Mouse (Mus musculus) myocyte (in vitro differentiated cells): ENCODE measurements around the gene Pkd1. TPM values are rescaled to one million over a fixed set of nuclear protein-coding genes. Genes with fewer than 3 reads are reported as not detected.

Experiments used
- H3K27me3 ChIP-seq: one replicate; pipeline ENCODE4 v1.6.1; 2011; ENCODE audit not compliant: control insufficient read depth, insufficient read depth, insufficient read length
- H3K36me3 ChIP-seq: one replicate; pipeline ENCODE4 v1.6.1; 2011; ENCODE audit not compliant: control insufficient read depth, insufficient read depth
- H3K4me2 ChIP-seq: one replicate; pipeline ENCODE4 v1.6.1; 2011; ENCODE audit warnings: low read depth, control low read depth
- H3K4me3 ChIP-seq: one replicate; pipeline ENCODE4 v1.5.1; 2011; ENCODE audit warnings: mild to moderate bottlenecking, control low read depth, moderate library complexity
- H3K79me2 ChIP-seq: one replicate; pipeline ENCODE4 v1.6.1; 2011; ENCODE audit not compliant: control insufficient read depth, insufficient read depth
- H3ac ChIP-seq: one replicate; pipeline ENCODE4 v1.6.1; 2011; ENCODE audit not compliant: control insufficient read depth, insufficient read length
- CEBPB ChIP-seq: IDR thresholded peaks from 2 replicates; pipeline ENCODE4 v1.6.1; 2011; ENCODE audit warnings: mild to moderate bottlenecking, moderate library complexity; ENCODE audit not compliant: poor library complexity, insufficient read depth, severe bottlenecking
- E2F4 ChIP-seq: IDR thresholded peaks from one replicate; pipeline ENCODE4 v1.6.1; 2011; ENCODE audit warnings: mild to moderate bottlenecking, control low read depth, moderate library complexity; ENCODE audit not compliant: insufficient read depth
- MAX ChIP-seq: IDR thresholded peaks from one replicate; pipeline ENCODE4 v1.6.1; 2011; ENCODE audit warnings: low read depth, mild to moderate bottlenecking, control low read depth
- MYOD1 ChIP-seq, 3 experiments: IDR thresholded peaks; one replicate each; pipeline ENCODE4 v1.6.1; 2011; ENCODE audit warnings: control low read depth in 2 of 3, low read depth in 2 of 3, mild to moderate bottlenecking in 2 of 3, moderate library complexity in 1 of 3; ENCODE audit not compliant: insufficient read length in 2 of 3, control insufficient read depth in 1 of 3
- MYOG ChIP-seq, 3 experiments: IDR thresholded peaks; one replicate each; pipeline ENCODE4 v1.6.1; 2011; ENCODE audit warnings: control low read depth in 2 of 3, low read depth in 2 of 3, mild to moderate bottlenecking in 2 of 3; ENCODE audit not compliant: insufficient read length in 2 of 3, control insufficient read depth in 1 of 3, insufficient read depth in 1 of 3
- POLR2A ChIP-seq: IDR thresholded peaks from one replicate; pipeline ENCODE4 v1.6.1; 2011; ENCODE audit warnings: low read depth, mild to moderate bottlenecking, control low read depth, moderate library complexity; ENCODE audit not compliant: insufficient read length
- POLR2AphosphoS2 ChIP-seq: IDR thresholded peaks from one replicate; pipeline ENCODE4 v1.6.1; 2011; ENCODE audit warnings: low read depth, control low read depth; ENCODE audit not compliant: insufficient read length
- REST ChIP-seq: IDR thresholded peaks from one replicate; pipeline ENCODE4 v1.6.1; 2011; ENCODE audit warnings: mild to moderate bottlenecking, control low read depth, moderate library complexity; ENCODE audit not compliant: insufficient read depth, insufficient read length
- SRF ChIP-seq: IDR thresholded peaks from one replicate; pipeline ENCODE4 v1.6.1; 2011; ENCODE audit warnings: low read depth; ENCODE audit not compliant: control insufficient read depth, insufficient read length
- TCF12 ChIP-seq: IDR thresholded peaks from one replicate; pipeline ENCODE4 v1.6.1; 2011; ENCODE audit warnings: mild to moderate bottlenecking, control low read depth; ENCODE audit not compliant: poor library complexity, insufficient read depth, severe bottlenecking
- TCF3 ChIP-seq: IDR thresholded peaks from one replicate; pipeline ENCODE4 v1.6.1; 2011; ENCODE audit warnings: low read depth, control low read depth; ENCODE audit not compliant: insufficient read length
- USF1 ChIP-seq: IDR thresholded peaks from one replicate; pipeline ENCODE4 v1.6.1; 2011; ENCODE audit warnings: low read depth, mild to moderate bottlenecking, control low read depth, moderate library complexity
- polyA plus RNA-seq: library from polyadenylated mRNA; unstranded; fragments of >200 nt; fragmentation: generic; extraction: Trizol; gene quantifications from one replicate; pipeline ENCODE4 v1.2.1, GENCODE M21; 2012; ENCODE audit warnings: missing spikeins

The Pkd1 gene
- polyA plus RNA-seq, 1 experiment, result 47.2 TPM

GRCm38 (mm10) chr17:24642791-24643343, 93.2 kb downstream of the Pkd1 start:
- no peaks in the 10 kb centered on the region for H3K27me3 ChIP-seq
- H3K79me2 ChIP-seq, result no peaks in the 10 kb centered on the region
- no peak overlapping the region for H3K4me3 ChIP-seq
- no peak overlapping the region for H3ac ChIP-seq
- no peaks in the 10 kb centered on the region for H3K36me3 ChIP-seq
- TF ChIP-seq E2F4 (no peak), POLR2A (no peak), MYOD1 (IDR thresholded peaks at IDR 0.05; ENCODE audit: control insufficient read depth in 1 of 3, insufficient read length in 2 of 3, low read depth in 2 of 3) (peak in 1 of 3 experiments; percentile 69), MYOG (IDR thresholded peaks at IDR 0.05; ENCODE audit: control insufficient read depth in 1 of 3, insufficient read depth in 1 of 3, insufficient read length in 2 of 3, low read depth in 2 of 3) (peak in 1 of 3 experiments; percentile 57), TCF12 (no peak), POLR2AphosphoS2 (no peak), MAX (no peak), REST (no peak), TCF3 (no peak), USF1 (no peak), SRF (no peak)
- peak overlapping the region; percentile 27 for H3K4me2 ChIP-seq

- peak overlapping the region; percentile 55 for H3K4me2 ChIP-seq
- peak overlapping the region; percentile 5 for H3K4me3 ChIP-seq
- no peaks in the 10 kb centered on the region for H3K79me2 ChIP-seq
- H3ac ChIP-seq, result no peak overlapping the region
- TF ChIP-seq POLR2A (no peak), E2F4 (no peak), REST (no peak), POLR2AphosphoS2 (no peak), MYOD1 (IDR thresholded peaks at IDR 0.05; ENCODE audit: control insufficient read depth in 1 of 3, insufficient read length in 2 of 3, low read depth in 2 of 3) (no peak), CEBPB (no peak), MYOG (IDR thresholded peaks at IDR 0.05; ENCODE audit: control insufficient read depth in 1 of 3, insufficient read depth in 1 of 3, insufficient read length in 2 of 3, low read depth in 2 of 3) (no peak), MAX (no peak), TCF12 (no peak), SRF (no peak), TCF3 (no peak), USF1 (no peak)
- H3K27me3 ChIP-seq, result no peaks in the 10 kb centered on the region
- H3K36me3 ChIP-seq, result no peaks in the 10 kb centered on the region
Observed at GRCm38 (mm10) chr17:24644030-24644715, 94.5 kb downstream of the Pkd1 start.

GRCm38 (mm10) chr17:24644875-24645721, 95.5 kb downstream of the Pkd1 start:
- no peaks in the 10 kb centered on the region for H3K27me3 ChIP-seq
- H3K36me3 ChIP-seq, result no peaks in the 10 kb centered on the region
- H3K4me3 ChIP-seq, result peak overlapping the region; percentile 5
- H3K79me2 ChIP-seq, result no peaks in the 10 kb centered on the region
- H3ac ChIP-seq, result no peak overlapping the region
- TF ChIP-seq TCF12 (no peak), MYOD1 (IDR thresholded peaks at IDR 0.05; ENCODE audit: control insufficient read depth in 1 of 3, insufficient read length in 2 of 3, low read depth in 2 of 3) (peak in 1 of 3 experiments; percentile 72), POLR2AphosphoS2 (no peak), E2F4 (no peak), POLR2A (no peak), USF1 (no peak), MYOG (IDR thresholded peaks at IDR 0.05; ENCODE audit: control insufficient read depth in 1 of 3, insufficient read depth in 1 of 3, insufficient read length in 2 of 3, low read depth in 2 of 3) (peak in 1 of 3 experiments; percentile 65), TCF3 (no peak), REST (no peak), SRF (no peak), MAX (no peak)
- peak overlapping the region; percentile 55 for H3K4me2 ChIP-seq

GRCm38 (mm10) chr17:24645916-24646315, 96.3 kb downstream of the Pkd1 start:
- no peak overlapping the region for H3K4me2 ChIP-seq
- H3K36me3 ChIP-seq, result no peaks in the 10 kb centered on the region

More at GRCm38 (mm10) chr17:24645916-24646315, 96.3 kb downstream of the Pkd1 start:
- Histone ChIP-seq H3K27me3 (no peaks in the 10 kb centered on the region), H3K79me2 (no peaks in the 10 kb centered on the region), H3K4me3 (no peak overlapping the region), H3ac (no peak overlapping the region)
- TF ChIP-seq POLR2A, result no peak
- no peak for TF ChIP-seq MYOG (IDR thresholded peaks at IDR 0.05; ENCODE audit: control insufficient read depth in 1 of 3, insufficient read depth in 1 of 3, insufficient read length in 2 of 3, low read depth in 2 of 3)
- TF ChIP-seq SRF, result no peak
- TF ChIP-seq TCF3, result no peak
- no peak for TF ChIP-seq POLR2AphosphoS2
- TF ChIP-seq TCF12, result no peak
- TF ChIP-seq MYOD1 (IDR thresholded peaks at IDR 0.05; ENCODE audit: control insufficient read depth in 1 of 3, insufficient read length in 2 of 3, low read depth in 2 of 3), result no peak
- no peak for TF ChIP-seq E2F4
- TF ChIP-seq CEBPB, result no peak
- no peak for TF ChIP-seq REST
- TF ChIP-seq MAX, result no peak
- TF ChIP-seq USF1, result no peak

Other genes starting within 250 kb of the Pkd1 start
- gene Abca17, start 198.8 kb upstream of the Pkd1 start, polyA plus RNA-seq, result not detected
- 1.4 TPM for gene Abca3, start 197.9 kb upstream of the Pkd1 start, polyA plus RNA-seq
- gene Rnps1, start 135.3 kb upstream of the Pkd1 start, polyA plus RNA-seq, result 53.7 TPM
- gene Eci1, start 123.2 kb upstream of the Pkd1 start, polyA plus RNA-seq, result 52.6 TPM
- 1.0 TPM for gene Dnase1l2, start 106.7 kb upstream of the Pkd1 start, polyA plus RNA-seq
- gene E4f1, start 79.5 kb upstream of the Pkd1 start, polyA plus RNA-seq, result 18.7 TPM
- 53.7 TPM for gene Pgp, start 79.4 kb upstream of the Pkd1 start, polyA plus RNA-seq
- 0.53 TPM for gene Bricd5, start 76.0 kb upstream of the Pkd1 start, polyA plus RNA-seq
- 16.5 TPM for gene Mlst8, start 70.8 kb upstream of the Pkd1 start, polyA plus RNA-seq
- gene Caskin1, start 61.2 kb upstream of the Pkd1 start, polyA plus RNA-seq, result 0.16 TPM
- gene Traf7, start 21.9 kb upstream of the Pkd1 start, polyA plus RNA-seq, result 112 TPM
- gene Rab26, start 15.6 kb upstream of the Pkd1 start, polyA plus RNA-seq, result 0.35 TPM
- 49.5 TPM for gene Tsc2, start 82.8 kb downstream of the Pkd1 start, polyA plus RNA-seq
- gene Nthl1, start 82.8 kb downstream of the Pkd1 start, polyA plus RNA-seq, result 20.2 TPM
- 19.1 TPM for gene Slc9a3r2, start 100.5 kb downstream of the Pkd1 start, polyA plus RNA-seq
- gene Npw, start 108.6 kb downstream of the Pkd1 start, polyA plus RNA-seq, result not detected
- gene Zfp598, start 119.9 kb downstream of the Pkd1 start, polyA plus RNA-seq, result 49.7 TPM
- gene Syngr3, start 140.1 kb downstream of the Pkd1 start, polyA plus RNA-seq, result 0.29 TPM
- gene Gfer, start 146.3 kb downstream of the Pkd1 start, polyA plus RNA-seq, result 47.7 TPM
- gene Noxo1, start 146.4 kb downstream of the Pkd1 start, polyA plus RNA-seq, result 0.54 TPM
- 66.6 TPM for gene Tbl3, start 157.8 kb downstream of the Pkd1 start, polyA plus RNA-seq
- 0.36 TPM for gene Rnf151, start 168.2 kb downstream of the Pkd1 start, polyA plus RNA-seq
- 178 TPM for gene Rps2, start 168.3 kb downstream of the Pkd1 start, polyA plus RNA-seq
- gene Ndufb10, start 174.6 kb downstream of the Pkd1 start, polyA plus RNA-seq, result 547 TPM
- gene Rpl3l, start 178.0 kb downstream of the Pkd1 start, polyA plus RNA-seq, result 1.7 TPM
- gene Msrb1, start 186.8 kb downstream of the Pkd1 start, polyA plus RNA-seq, result 73.9 TPM
- not detected for gene Hs3st6, start 203.2 kb downstream of the Pkd1 start, polyA plus RNA-seq